Mouse (Mus musculus): Measurements from ENCODE around the gene Nox1. TPM values are rescaled to one million over a fixed set of nuclear protein-coding genes. Genes with fewer than 3 reads are reported as not detected.

Gene Nox1
- total RNA-seq, 2 experiments from 2014 or later: not detected

DNA sequence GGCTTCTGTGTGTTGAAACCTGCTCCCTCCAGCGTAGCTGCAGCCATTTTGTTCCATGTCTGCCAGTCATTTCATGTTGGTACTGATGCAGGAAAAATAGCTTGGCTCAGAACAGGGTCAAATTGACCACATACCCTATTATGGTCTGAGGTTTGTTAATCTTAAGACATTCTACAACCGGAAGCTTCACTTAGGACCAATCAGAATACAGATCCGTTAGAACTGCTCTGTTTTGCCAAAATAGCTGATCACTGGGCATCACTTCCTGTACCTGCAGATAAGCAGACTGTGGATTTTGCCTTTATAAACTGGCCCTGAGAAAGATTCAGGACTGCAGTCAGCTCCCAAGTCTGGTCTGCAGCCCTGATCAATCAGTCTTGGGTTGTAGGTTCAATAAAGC is 93.2 kb downstream of the Nox1 start:
- DNase-seq: no peak

- no peak for DNase-seq
Measured at GRCm38 (mm10) chrX:134116417-134116816, 105.3 kb downstream of the Nox1 start.

DNA sequence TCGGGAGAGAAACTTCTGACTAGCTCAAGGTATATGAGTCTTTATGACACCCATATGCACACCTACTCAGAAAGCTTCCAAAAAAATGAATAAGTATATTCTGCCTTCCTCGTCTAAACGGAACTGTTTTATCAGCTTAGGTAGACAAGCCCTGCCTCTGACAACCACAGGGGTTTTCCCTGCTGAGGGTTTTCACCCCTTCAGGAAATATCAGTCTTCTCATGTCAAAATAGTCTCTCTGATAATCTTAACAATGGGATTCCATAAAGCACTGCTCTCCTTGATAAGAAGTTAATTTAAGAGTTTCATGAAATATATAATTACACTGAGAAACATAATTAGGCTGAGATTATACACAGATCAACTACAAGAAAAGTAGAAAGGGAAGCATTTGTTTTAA is 110.0 kb downstream of the Nox1 start:
- DNase-seq: no peak

DNA sequence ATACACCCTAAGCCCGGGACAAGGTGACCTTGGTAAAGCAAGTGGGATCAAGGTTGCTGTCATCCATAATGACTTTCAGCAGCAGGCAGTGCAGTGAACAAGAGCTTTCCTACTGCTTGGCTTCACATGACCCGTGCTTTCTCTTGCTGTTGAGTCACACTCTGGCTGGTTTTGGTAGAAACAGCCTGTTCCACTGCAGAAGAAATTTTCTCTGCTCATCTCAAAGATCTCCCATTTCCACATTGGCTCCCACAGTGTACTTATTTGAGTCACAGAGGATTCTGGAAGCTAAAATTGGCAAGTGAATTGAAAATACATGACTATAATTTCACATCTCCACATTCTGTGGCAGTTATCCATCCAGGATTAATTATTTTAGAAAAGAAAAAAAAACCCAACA is 119.1 kb downstream of the Nox1 start:
- peak in 1 of 2 experiments; percentile 2 for DNase-seq

DNA sequence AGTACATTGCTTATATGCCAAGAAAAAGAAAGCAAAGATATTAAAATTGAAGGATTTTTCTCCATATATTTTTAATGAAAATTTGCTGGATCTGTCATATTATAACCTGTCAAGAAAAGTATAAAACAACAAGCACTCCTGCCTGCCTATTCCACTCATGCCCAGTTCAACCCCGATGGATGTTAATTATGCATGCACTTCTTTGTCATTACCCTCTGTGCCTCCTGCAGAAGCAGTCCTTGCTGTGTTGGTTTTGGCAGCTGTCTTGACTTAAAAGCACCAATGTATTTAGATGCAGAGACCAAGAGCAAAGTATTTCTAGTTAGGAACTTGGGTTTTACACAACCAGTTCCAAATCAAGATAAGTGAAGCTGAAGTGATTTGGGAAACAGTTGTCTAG is 136.3 kb downstream of the Nox1 start:
- DNase-seq: no peak

DNA sequence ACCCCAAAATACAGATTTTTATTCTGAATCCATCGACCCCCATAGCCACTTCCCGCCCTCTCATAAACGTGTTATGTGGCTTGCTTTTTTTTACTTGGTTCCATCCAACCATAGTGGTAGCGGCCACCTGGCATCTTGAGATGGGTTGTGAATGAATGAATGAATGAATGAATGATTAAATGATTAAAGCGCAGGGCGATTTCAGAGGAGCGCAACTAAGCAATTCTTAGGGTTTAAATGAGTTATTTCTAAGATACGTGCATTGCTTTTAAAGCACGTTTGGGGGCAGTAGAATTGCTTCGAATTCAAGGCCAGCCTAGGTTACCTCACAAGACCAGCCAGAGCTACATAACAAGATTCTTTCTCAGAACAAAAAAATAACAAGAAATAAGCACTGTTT is 162.0 kb downstream of the Nox1 start:
- no peak for DNase-seq

- peak; percentile 91 to 93 for DNase-seq
Measured at GRCm38 (mm10) chrX:134058987-134059712, 162.6 kb downstream of the Nox1 start, which contains the start of gene Cstf2. Gene Cstf2, plus strand, starts transcription at chrX:134059187.

DNA sequence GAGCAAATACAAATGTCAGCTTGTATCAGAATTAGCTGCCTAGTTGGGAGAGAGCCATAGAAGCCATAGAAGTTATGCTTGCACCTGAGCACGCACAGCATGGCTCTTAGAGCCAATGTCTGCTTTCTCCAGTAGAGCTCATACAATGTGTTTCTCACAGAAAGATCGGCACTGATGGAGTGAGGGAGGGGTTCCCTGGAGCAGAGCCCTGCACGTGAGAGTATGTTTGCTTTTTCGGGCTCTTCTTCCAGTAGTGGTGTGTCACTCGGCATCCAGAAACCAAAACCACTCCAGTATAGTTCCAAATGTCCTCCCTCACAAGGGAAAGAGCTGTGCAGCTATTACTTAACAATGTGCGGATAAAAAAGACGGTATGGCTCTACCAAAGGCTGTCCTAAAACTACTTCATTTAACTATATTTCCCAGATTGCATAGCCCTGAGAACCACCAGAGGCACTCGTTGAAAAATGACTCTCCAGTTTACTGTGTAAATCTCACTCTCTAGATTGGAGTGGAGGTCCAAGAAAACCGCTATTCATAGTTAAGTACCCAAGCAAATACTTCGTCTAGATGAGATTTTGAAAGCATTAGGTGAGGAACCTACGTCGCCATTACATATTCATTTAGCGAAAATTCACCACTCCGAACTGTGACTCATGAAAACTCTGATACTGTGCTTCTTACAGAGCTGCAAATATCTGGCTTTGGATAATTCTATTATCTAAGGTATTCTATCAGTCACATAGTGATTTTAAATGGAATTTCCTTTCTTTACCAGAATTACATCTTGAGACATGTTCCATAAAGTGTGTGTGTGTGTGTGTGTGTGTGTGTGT is 163.5 kb downstream of the Nox1 start:
- DNase-seq: no peak

DNA sequence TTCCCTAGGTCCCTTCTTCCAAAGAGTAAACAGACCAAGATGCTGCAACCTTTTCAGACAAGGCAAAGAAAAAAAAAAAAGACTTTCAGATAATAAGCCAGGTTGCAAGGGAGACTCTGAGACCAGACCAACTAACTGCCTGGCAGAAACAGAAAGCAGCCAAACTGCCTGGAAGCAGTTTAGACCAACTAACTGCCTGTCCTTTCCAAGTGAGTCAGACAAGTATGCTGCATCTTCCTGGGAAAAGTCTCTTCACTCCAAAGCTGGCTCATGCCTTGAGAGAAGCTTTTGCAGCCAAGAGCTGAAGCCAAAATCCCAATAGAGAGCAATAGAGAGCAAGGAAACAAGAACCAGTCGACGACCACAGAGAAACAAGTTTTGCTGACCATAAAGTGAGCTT is 164.9 kb downstream of the Nox1 start:
- DNase-seq: no peak

- no peak for DNase-seq
Measured at GRCm38 (mm10) chrX:134048994-134049393, 172.8 kb downstream of the Nox1 start.

Small RNA genes lying within 50 kb of the gene (microRNA-seq; reads per million reads assigned to microRNA genes)
- gene Mir3112: 0 reads per million in 2 experiments

Other genes starting within 250 kb of the Nox1 start
- gene Sytl4, start 240.1 kb downstream of the Nox1 start, total RNA-seq (2021): 1 to 10 TPM; 1.3 to 1.7 TPM
- gene Cstf2, start 162.8 kb downstream of the Nox1 start, total RNA-seq (2021): 100 to 1,000 TPM; 101 to 103 TPM
- gene Xkrx, start 59.9 kb downstream of the Nox1 start, total RNA-seq (2021): under 1 TPM; 0.38 to 0.50 TPM
- gene Arl13a, start 34.5 kb downstream of the Nox1 start, total RNA-seq (2021): not detected
- 10 to 100 TPM in 1 of 2 experiments, 1 to 10 TPM in 1; 8.9 to 10.5 TPM for gene Trmt2b, start 55.0 kb upstream of the Nox1 start, total RNA-seq (2021)
- gene Tmem35a, start 73.3 kb upstream of the Nox1 start, total RNA-seq (2021): 10 to 100 TPM; 54.5 to 54.8 TPM
- 1 to 10 TPM in 1 of 2 experiments, under 1 TPM in 1; 0.45 to 1.1 TPM for gene Cenpi, start 86.1 kb upstream of the Nox1 start, total RNA-seq (2021)
- gene Drp2, start 182.6 kb upstream of the Nox1 start, total RNA-seq (2021): 10 to 100 TPM; 43.9 to 48.6 TPM

All from layer of hippocampus, postnatal 36 days (tissue).